Mouse (Mus musculus) C2C12 (cell line): ENCODE results near the gene Igsf21.

ENCODE experiments used
- CEBPB ChIP-seq: IDR thresholded peaks from one replicate; pipeline ENCODE4 v1.6.1; 2011; ENCODE audit warnings: low read depth, mild to moderate bottlenecking, control low read depth, moderate library complexity
- CTCF ChIP-seq: IDR thresholded peaks from one replicate; pipeline ENCODE4 v1.5.1; 2011; ENCODE audit not compliant: control insufficient read depth, insufficient read depth, insufficient read length
- USF1 ChIP-seq: IDR thresholded peaks from one replicate; pipeline ENCODE4 v1.6.1; 2011; ENCODE audit warnings: low read depth, mild to moderate bottlenecking, control low read depth, moderate library complexity

DNA sequence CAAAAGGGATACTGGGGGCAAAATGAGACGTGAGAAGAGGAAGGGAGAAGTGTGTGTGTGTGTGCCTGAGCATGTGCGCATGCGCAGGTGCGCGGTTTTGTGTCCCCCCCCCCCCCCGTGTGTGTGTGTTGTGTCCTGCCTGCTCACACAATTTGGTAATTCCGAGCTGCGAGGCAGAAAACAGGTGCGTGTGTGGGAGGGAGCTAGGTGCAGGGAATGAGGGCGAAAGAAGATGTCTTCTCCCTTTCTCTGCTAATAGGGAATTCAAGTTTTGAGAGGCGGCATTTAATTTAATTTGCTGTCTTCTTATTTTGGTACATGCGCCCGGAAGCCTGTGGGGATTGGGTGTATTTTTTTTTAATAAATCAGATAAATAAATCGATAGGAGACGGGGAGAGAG is 211.4 kb downstream of the Igsf21 start:
- TF ChIP-seq USF1 (no peak), CTCF (no peak), CEBPB (no peak)
